Mouse (Mus musculus) CH12.LX (cell line): ENCODE data around the gene Tatdn2. TPM values are rescaled to one million over a fixed set of nuclear protein-coding genes. Genes with fewer than 3 reads are reported as not detected.
A peak's percentile ranks its signal among the peaks of the same experiment; 100 is the strongest.

Experiments
- DNase-seq: peaks from one replicate; pipeline ENCODE4 v3.0.0-alpha.2; 2013; ENCODE audit errors: extremely low read depth
- H3K27ac ChIP-seq: 2 replicates; pipeline ENCODE4 v1.5.1; 2012; ENCODE audit warnings: low read depth, mild to moderate bottlenecking, control low read depth, moderate library complexity; ENCODE audit not compliant: insufficient read depth
- H3K27me3 ChIP-seq: replicated peaks from 2 replicates; pipeline ENCODE3; 2012; ENCODE audit warnings: inconsistent platforms
- H3K36me3 ChIP-seq, 2 experiments: replicated peaks in 1 of 2; 2 replicates each; pipeline versions ENCODE3 to v1.6.1; 2012; ENCODE audit warnings: inconsistent platforms in 1 of 2, low read length in 1 of 2, mild to moderate bottlenecking in 1 of 2, mixed read lengths in 1 of 2, moderate library complexity in 1 of 2; ENCODE audit not compliant: control insufficient read depth in 1 of 2, insufficient read depth in 1 of 2
- H3K4me1 ChIP-seq, 2 experiments: 2 replicates each; pipeline ENCODE4 v1.6.1; 2012; ENCODE audit warnings: inconsistent platforms in 1 of 2, moderate library complexity in 1 of 2; ENCODE audit not compliant: insufficient read depth in 2 of 2, control insufficient read depth in 1 of 2
- H3K4me2 ChIP-seq: 2 replicates; pipeline ENCODE4 v1.6.1; 2012; ENCODE audit warnings: low read depth, mild to moderate bottlenecking, control low read depth; ENCODE audit not compliant: poor library complexity, insufficient read depth, severe bottlenecking
- H3K4me3 ChIP-seq, 3 experiments: fragments of 150-350 bp in 1 of 3; sonication (generic) in 1 of 3; replicated peaks in 1 of 3; 2 replicates each; pipeline versions ENCODE3 to v1.5.1; 2011 to 2012; ENCODE audit warnings: low read depth in 2 of 3, low read length in 2 of 3, mild to moderate bottlenecking in 2 of 3, moderate library complexity in 2 of 3, control low read depth in 1 of 3, improper control_type of control experiment in 1 of 3, inconsistent platforms in 1 of 3, mixed read lengths in 1 of 3; ENCODE audit not compliant: poor library complexity in 1 of 3
- H3K79me2 ChIP-seq: replicated peaks from 2 replicates; pipeline ENCODE4 v1.6.1; 2012; ENCODE audit warnings: mild to moderate bottlenecking, moderate library complexity; ENCODE audit not compliant: control insufficient read depth, poor library complexity, insufficient read depth, severe bottlenecking; ENCODE audit errors: extremely low read depth
- H3K9ac ChIP-seq: 2 replicates; pipeline ENCODE4 v1.6.1; 2012; ENCODE audit warnings: low read depth, mild to moderate bottlenecking, control low read depth, moderate library complexity; ENCODE audit not compliant: insufficient read depth
- H3K9me3 ChIP-seq: replicated peaks from 2 replicates; pipeline ENCODE3; 2012; ENCODE audit warnings: low read length, inconsistent platforms, mixed read lengths
- BHLHE40 ChIP-seq: IDR thresholded peaks from 2 replicates; pipeline ENCODE4 v1.6.1; 2011; ENCODE audit warnings: mild to moderate bottlenecking, low read depth, low read length, improper control_type of control experiment
- CHD1 ChIP-seq: IDR thresholded peaks from 2 replicates; pipeline ENCODE4 v1.6.1; 2012; ENCODE audit warnings: low read depth, low read length, improper control_type of control experiment, inconsistent platforms
- E2F4 ChIP-seq: IDR thresholded peaks from 2 replicates; pipeline ENCODE4 v1.6.1; 2011; ENCODE audit warnings: low read depth, low read length, improper control_type of control experiment; ENCODE audit not compliant: insufficient replicate concordance
- EP300 ChIP-seq: IDR thresholded peaks from 2 replicates; pipeline ENCODE4 v1.6.1; 2011; ENCODE audit warnings: low read length, improper control_type of control experiment
- ETS1 ChIP-seq: conservative IDR thresholded peaks from 2 replicates; pipeline ENCODE4 v1.6.1; 2012; ENCODE audit warnings: low read depth, mild to moderate bottlenecking, inconsistent platforms, low read length, improper control_type of control experiment, moderate library complexity
- IRF4 ChIP-seq: IDR thresholded peaks from 2 replicates; pipeline ENCODE4 v1.6.1; 2014; ENCODE audit warnings: low read depth, mild to moderate bottlenecking, inconsistent platforms, low read length, improper control_type of control experiment
- JUN ChIP-seq: IDR thresholded peaks from 2 replicates; pipeline ENCODE4 v1.6.1; 2011; ENCODE audit warnings: low read depth, mild to moderate bottlenecking, low read length, improper control_type of control experiment, moderate library complexity; ENCODE audit not compliant: insufficient read depth
- JUND ChIP-seq: conservative IDR thresholded peaks from 2 replicates; pipeline ENCODE4 v1.6.1; 2011; ENCODE audit warnings: low read depth, low read length, improper control_type of control experiment
- MAFK ChIP-seq: IDR thresholded peaks from 2 replicates; pipeline ENCODE4 v1.6.1; 2011; ENCODE audit warnings: low read length, improper control_type of control experiment; ENCODE audit not compliant: insufficient replicate concordance
- MAZ ChIP-seq: IDR thresholded peaks from 2 replicates; pipeline ENCODE4 v1.6.1; 2012; ENCODE audit warnings: low read depth, mild to moderate bottlenecking, inconsistent platforms, low read length, improper control_type of control experiment, moderate library complexity
- MEF2A ChIP-seq: IDR thresholded peaks from 2 replicates; pipeline ENCODE4 v1.6.1; 2014; ENCODE audit warnings: low read depth, mild to moderate bottlenecking, inconsistent platforms, low read length, improper control_type of control experiment, borderline replicate concordance
- MXI1 ChIP-seq: IDR thresholded peaks from 2 replicates; pipeline ENCODE4 v1.6.1; 2011; ENCODE audit warnings: mild to moderate bottlenecking, low read depth, low read length, improper control_type of control experiment
- MYC ChIP-seq: IDR thresholded peaks from 2 replicates; pipeline ENCODE4 v1.6.1; 2011; ENCODE audit warnings: low read depth, mild to moderate bottlenecking, improper control_type of control experiment, low read length
- NELFE ChIP-seq: IDR thresholded peaks from 2 replicates; pipeline ENCODE4 v1.6.1; 2011; ENCODE audit warnings: low read depth, low read length, improper control_type of control experiment
- NRF1 ChIP-seq: IDR thresholded peaks from 2 replicates; pipeline ENCODE4 v1.6.1; 2014; ENCODE audit warnings: low read depth, mild to moderate bottlenecking, inconsistent platforms, low read length, improper control_type of control experiment, moderate library complexity
- POLR2AphosphoS2 ChIP-seq: IDR thresholded peaks from 2 replicates; pipeline ENCODE4 v1.6.1; 2011; ENCODE audit warnings: low read depth, low read length, improper control_type of control experiment
- RCOR1 ChIP-seq: conservative IDR thresholded peaks from 2 replicates; pipeline ENCODE4 v1.6.1; 2012; ENCODE audit warnings: low read depth, mild to moderate bottlenecking, inconsistent platforms, low read length, improper control_type of control experiment
- SMC3 ChIP-seq: IDR thresholded peaks from 2 replicates; pipeline ENCODE4 v1.6.1; 2011; ENCODE audit warnings: low read depth, low read length, improper control_type of control experiment
- TBP ChIP-seq: conservative IDR thresholded peaks from 2 replicates; pipeline ENCODE4 v1.6.1; 2011; ENCODE audit warnings: low read depth, low read length, improper control_type of control experiment
- TCF12 ChIP-seq: IDR thresholded peaks from 2 replicates; pipeline ENCODE4 v1.6.1; 2014; ENCODE audit warnings: low read depth, mild to moderate bottlenecking, inconsistent platforms, low read length, improper control_type of control experiment
- UBTF ChIP-seq: IDR thresholded peaks from 2 replicates; pipeline ENCODE4 v1.6.1; 2012; ENCODE audit warnings: low read depth, mild to moderate bottlenecking, inconsistent platforms, low read length, improper control_type of control experiment, moderate library complexity
- ZC3H11A ChIP-seq: IDR thresholded peaks from 2 replicates; pipeline ENCODE4 v1.6.1; 2012; ENCODE audit warnings: low read depth, mild to moderate bottlenecking, inconsistent platforms, low read length, improper control_type of control experiment
- ZKSCAN1 ChIP-seq: IDR thresholded peaks from 2 replicates; pipeline ENCODE4 v1.6.1; 2012; ENCODE audit warnings: low read depth, inconsistent platforms, low read length, improper control_type of control experiment, borderline replicate concordance
- ZNF384 ChIP-seq: IDR thresholded peaks from 2 replicates; pipeline ENCODE4 v1.6.1; 2012; ENCODE audit warnings: low read depth, low read length, improper control_type of control experiment, inconsistent platforms
- dilution Hi-C: fragments of 300-500 bp; cut with MboI; formaldehyde crosslinking; loops from 2 replicates; pipeline ENCODE4 v1.14.3; 2020; ENCODE audit warnings: low sequenced_read_pairs; ENCODE audit not compliant: extremely low pct_unique_long_range_greater_than_20kb, extremely low pct_ligation_motif_present
- in situ Hi-C: fragments of 300-500 bp; cut with MboI; formaldehyde crosslinking; loops from 3 replicates; pipeline ENCODE4 v1.14.3; 2019; ENCODE audit warnings: low sequenced_read_pairs, low pct_ligation_motif_present, low pct_unique_long_range_greater_than_20kb, mixed read lengths
- polyA plus RNA-seq: library from polyadenylated mRNA; unstranded; fragments of >175 nt; gene quantifications from 2 replicates; pipeline ENCODE4 v1.2.1, GENCODE M21; 2012; ENCODE audit warnings: low read depth; ENCODE audit not compliant: insufficient read length
- total RNA-seq, 2 experiments: library from RNA; depleted of rRNA; stranded (reverse); fragments of 300-350 nt in 1 of 2; fragments of >200 nt in 1 of 2; gene quantifications; 2 replicates each; pipeline ENCODE4 v1.2.3; 2012 to 2014

Gene Tatdn2
- total and polyA plus RNA-seq, 3 experiments = 35.1 to 58.0 (median 35.5) TPM

DNA sequence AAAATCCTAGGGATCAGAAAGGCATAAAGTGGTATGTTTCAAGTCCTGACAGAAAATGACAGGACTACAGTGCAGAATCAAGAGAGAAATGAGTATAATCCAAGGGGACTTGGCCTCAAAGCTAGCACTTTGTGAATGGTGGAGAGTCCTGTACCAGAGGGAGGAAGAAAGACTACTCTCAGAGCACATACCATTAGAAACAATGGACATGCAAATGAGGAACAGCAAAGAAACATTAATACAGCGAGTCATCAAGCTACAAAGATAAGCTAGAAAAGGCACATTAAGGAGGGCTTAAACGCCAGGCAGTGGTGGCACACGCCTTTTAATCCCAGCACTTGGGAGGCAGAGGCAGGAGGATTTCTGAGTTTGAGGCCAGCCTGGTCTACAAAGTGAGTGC is 34.4 kb downstream of the Tatdn2 start:
- no peak overlapping the region for H3K4me3 ChIP-seq
- H3K9me3 ChIP-seq = no peaks in the 10 kb centered on the region
- no peaks in the 10 kb centered on the region for H3K4me1 ChIP-seq
- no peaks in the 10 kb centered on the region for H3K27me3 ChIP-seq
- no peak overlapping the region for H3K9ac ChIP-seq
- TF ChIP-seq NELFE (no peak), POLR2AphosphoS2 (0 out of 2 replicates have a peak, but pooled peaks have one; percentile 38), EP300 (no peak)
- dilution Hi-C loops (no loop called here), in situ Hi-C loops (no loop called here)
- H3K27ac ChIP-seq = no peak overlapping the region
- H3K36me3 ChIP-seq = peaks cover 85 to 100% of the 10 kb centered on the region in 2 experiments
- DNase-seq = no peak
- H3K79me2 ChIP-seq = no peaks in the 10 kb centered on the region
- H3K4me2 ChIP-seq = no peak overlapping the region

- H3K4me3 ChIP-seq = no peak overlapping the region
- dilution Hi-C loops = no loop called here
- no peak for DNase-seq
Observed at GRCm38 (mm10) chr6:113737318-113738046, 40.6 kb downstream of the Tatdn2 start.

DNA sequence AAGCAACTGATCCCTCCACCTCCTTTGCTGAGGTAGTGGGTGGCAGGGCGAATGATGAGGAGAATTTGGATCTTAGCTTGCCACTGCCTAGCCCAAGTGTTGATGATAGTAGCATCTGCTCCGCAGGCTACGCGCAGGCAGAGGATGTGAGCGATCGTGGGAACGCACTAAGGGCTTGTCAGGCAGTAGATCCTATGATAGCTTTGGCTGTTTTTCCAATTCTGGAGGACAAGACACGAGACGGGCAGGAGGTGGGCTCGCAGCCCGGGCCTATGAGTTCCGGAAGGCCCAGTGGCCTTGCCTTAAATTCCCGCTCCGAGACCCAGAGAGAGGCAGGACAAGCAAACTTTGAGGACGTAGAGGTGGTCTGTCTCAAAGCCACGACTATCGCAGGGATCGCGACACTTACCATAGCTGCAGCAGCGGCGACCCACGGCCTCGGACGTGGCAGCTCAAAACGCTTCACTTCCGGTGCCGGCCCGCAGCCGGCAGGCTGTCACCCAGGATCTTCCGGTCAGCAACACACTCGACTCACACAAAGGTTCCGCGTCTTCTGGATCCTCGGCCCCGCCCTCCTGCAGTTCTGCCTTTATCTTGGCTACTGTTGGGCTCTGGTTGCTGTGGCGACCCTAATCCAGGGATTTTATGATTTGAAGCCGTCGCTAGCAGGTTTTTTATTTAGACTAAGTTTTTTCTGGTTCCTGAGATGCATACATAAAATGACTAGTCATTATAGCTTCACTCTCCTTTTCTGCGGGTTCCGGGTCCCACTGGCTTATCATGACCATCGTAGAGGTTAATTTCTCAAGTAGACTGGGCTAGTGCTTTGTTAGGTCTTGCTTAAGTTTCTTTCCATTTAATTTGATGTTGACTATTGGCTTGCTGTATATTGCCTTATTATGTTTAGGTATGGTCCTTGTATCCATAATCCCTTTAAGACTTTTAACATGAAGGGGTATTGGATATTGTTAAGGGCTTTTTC is 43.7 kb downstream of the Tatdn2 start, which contains the start of gene Sec13:
Sec13 (minus strand) TSS at position 508 of the 982 bp plus-strand sequence.
- DNase-seq = peak; percentile 83
- Histone ChIP-seq H3K27ac (no peak within 1 kb of the TSS), H3K36me3 (peaks cover 24 to 31% of the 10 kb centered on the region in 2 experiments), H3K79me2 (peaks cover 34% of the 10 kb centered on the region), H3K4me3 (peak within 1 kb of the TSS; percentile 91 to 98 (median 93)), H3K4me2 (peak within 1 kb of the TSS; percentile 78), H3K27me3 (peaks cover 40% of the 10 kb centered on the region), H3K9ac (peak within 1 kb of the TSS; percentile 87), H3K4me1 (peaks cover 0 to 15% of the 10 kb centered on the region in 2 experiments; a peak in 2 of 4 replicates), H3K9me3 (no peaks in the 10 kb centered on the region)
- in situ Hi-C loops = no loop called here
- dilution Hi-C loops = no loop called here
- TF ChIP-seq NELFE (peak; percentile 91), SMC3 (no peak), JUND (no peak), UBTF (no peak), MEF2A (peak; percentile 78), JUN (no peak), E2F4 (no peak), NRF1 (peak; percentile 51), BHLHE40 (no peak), ZC3H11A (no peak), TCF12 (peak; percentile 87), IRF4 (peak; percentile 67), MAFK (no peak), RCOR1 (no peak), MYC (peak; percentile 57; the same call in 1 of the 2 replicates)

More at GRCm38 (mm10) chr6:113737318-113738046, 40.6 kb downstream of the Tatdn2 start:
- Histone ChIP-seq H3K4me1 (peaks cover 0 to 15% of the 10 kb centered on the region in 2 experiments; a peak in 2 of 4 replicates), H3K27me3 (peaks cover 11% of the 10 kb centered on the region), H3K9me3 (no peaks in the 10 kb centered on the region), H3K4me2 (no peak overlapping the region), H3K79me2 (peaks cover 34% of the 10 kb centered on the region), H3K36me3 (peaks cover 47 to 62% of the 10 kb centered on the region in 2 experiments), H3K9ac (no peak overlapping the region), H3K27ac (no peak overlapping the region)
- TF ChIP-seq CHD1 (no peak), RCOR1 (no peak), NELFE (no peak), ETS1 (no peak), ZKSCAN1 (no peak), MAZ (no peak), TBP (no peak), MXI1 (no peak), ZNF384 (no peak), TCF12 (no peak)
- in situ Hi-C loops = no loop called here
